Mouse (Mus musculus) heart, embryonic 10.5 days (tissue): ENCODE measurements at regions not wholly inside any gene's neighbourhood (a gene's known extent, or its start where the extent isn't known, plus 50 kb on each side); places are given as distances from the start of the nearest gene placed in this dataset.
A peak's percentile ranks its signal among the peaks of the same experiment; 100 is the strongest.

Source experiments
- DNase-seq: peaks from one replicate; pipeline ENCODE4 v3.0.0-alpha.2; 2017; ENCODE audit warnings: low spot score
- H3K27ac ChIP-seq: fragments of 300-500 bp; sonication (generic); 2 replicates; pipeline ENCODE4 v1.5.1; 2016; ENCODE audit warnings: mild to moderate bottlenecking
- H3K27me3 ChIP-seq: fragments of 300-500 bp; sonication (generic); 2 replicates; pipeline ENCODE4 v1.6.1; 2016; ENCODE audit warnings: mild to moderate bottlenecking; ENCODE audit not compliant: poor library complexity, insufficient read depth, severe bottlenecking
- H3K36me3 ChIP-seq: fragments of 300-500 bp; sonication (generic); 2 replicates; pipeline ENCODE4 v1.6.1; 2016; ENCODE audit warnings: mild to moderate bottlenecking, moderate library complexity
- H3K4me1 ChIP-seq: fragments of 300-500 bp; sonication (generic); 2 replicates; pipeline ENCODE4 v1.6.1; 2016; ENCODE audit warnings: mild to moderate bottlenecking
- H3K4me3 ChIP-seq: fragments of 300-500 bp; sonication (generic); 2 replicates; pipeline ENCODE4 v1.5.1; 2016; ENCODE audit warnings: mild to moderate bottlenecking, moderate library complexity
- H3K9me3 ChIP-seq: fragments of 300-500 bp; sonication (generic); 2 replicates; pipeline ENCODE4 v1.6.1; 2016; ENCODE audit warnings: mild to moderate bottlenecking, moderate library complexity
- WGBS: fragments of 180-500 bp; shearing (Covaris S2); methylation state at CpG from one replicate; pipeline ENCODE4 v1.1.7; 2016; 5-methylcytosine and 5-hydroxymethylcytosine counted together

GRCm38 (mm10) chr3:149786096-149786495, 795.7 kb upstream of the Adgrl2 start:
- DNase-seq = no peak
- 85% methylated on average over 2 of the region's 2 CpGs for WGBS
- Histone ChIP-seq H3K27me3 (no peaks in the 10 kb centered on the region), H3K4me3 (no peak overlapping the region), H3K9me3 (no peaks in the 10 kb centered on the region), H3K4me1 (no peaks in the 10 kb centered on the region), H3K36me3 (no peaks in the 10 kb centered on the region), H3K27ac (no peak overlapping the region)

- Histone ChIP-seq H3K27me3 (no peaks in the 10 kb centered on the region), H3K4me3 (no peak overlapping the region), H3K27ac (no peak overlapping the region), H3K9me3 (no peaks in the 10 kb centered on the region), H3K4me1 (no peaks in the 10 kb centered on the region), H3K36me3 (no peaks in the 10 kb centered on the region)
- WGBS = 71% methylated on average over 2 of the region's 2 CpGs
- DNase-seq = no peak
These were observed 793.7 kb upstream of the Adgrl2 start for GRCm38 (mm10) chr3:149783903-149784608.

GRCm38 (mm10) chr3:149767847-149768421, 777.6 kb upstream of the Adgrl2 start:
- Histone ChIP-seq H3K4me1 (no peaks in the 10 kb centered on the region), H3K9me3 (no peaks in the 10 kb centered on the region), H3K36me3 (no peaks in the 10 kb centered on the region), H3K4me3 (no peak overlapping the region), H3K27ac (no peak overlapping the region), H3K27me3 (no peaks in the 10 kb centered on the region)
- no peak for DNase-seq
- 84% methylated on average over 2 of the region's 2 CpGs for WGBS

- no peak overlapping the region for H3K4me3 ChIP-seq
- DNase-seq = no peak
- WGBS = 90% methylated on average over 2 of the region's 2 CpGs
- H3K27ac ChIP-seq = no peak overlapping the region
- H3K36me3 ChIP-seq = no peaks in the 10 kb centered on the region
- no peaks in the 10 kb centered on the region for H3K9me3 ChIP-seq
- H3K4me1 ChIP-seq = no peaks in the 10 kb centered on the region
- no peaks in the 10 kb centered on the region for H3K27me3 ChIP-seq
These were observed 770.9 kb upstream of the Adgrl2 start for GRCm38 (mm10) chr3:149761245-149761644.

- 76% methylated on average over 6 of the region's 6 CpGs for WGBS
- H3K27me3 ChIP-seq = no peaks in the 10 kb centered on the region
- no peaks in the 10 kb centered on the region for H3K9me3 ChIP-seq
- H3K36me3 ChIP-seq = no peaks in the 10 kb centered on the region
- H3K27ac ChIP-seq = no peak overlapping the region
- no peak for DNase-seq
- H3K4me1 ChIP-seq = no peaks in the 10 kb centered on the region
- H3K4me3 ChIP-seq = no peak overlapping the region
These were observed 767.7 kb upstream of the Adgrl2 start for GRCm38 (mm10) chr3:149757910-149758592.

- WGBS = 72% methylated on average over 3 of the region's 3 CpGs
- H3K4me1 ChIP-seq = peaks cover 7% of the 10 kb centered on the region
These were observed 745.7 kb upstream of the Adgrl2 start for GRCm38 (mm10) chr3:149736069-149736468.

GRCm38 (mm10) chr3:149726212-149726611, 735.9 kb upstream of the Adgrl2 start:
- Histone ChIP-seq H3K36me3 (no peaks in the 10 kb centered on the region), H3K4me3 (no peak overlapping the region), H3K4me1 (peaks cover 23% of the 10 kb centered on the region), H3K27me3 (no peaks in the 10 kb centered on the region), H3K9me3 (no peaks in the 10 kb centered on the region), H3K27ac (peak overlapping the region; percentile 25; the same call in 1 of the 2 replicates)
- DNase-seq = no peak
- 62% methylated on average over 4 of the region's 4 CpGs for WGBS

More at GRCm38 (mm10) chr3:149736069-149736468, 745.7 kb upstream of the Adgrl2 start:
- Histone ChIP-seq H3K27me3 (no peaks in the 10 kb centered on the region), H3K9me3 (no peaks in the 10 kb centered on the region), H3K36me3 (no peaks in the 10 kb centered on the region), H3K27ac (no peak overlapping the region), H3K4me3 (no peak overlapping the region)
- no peak for DNase-seq

GRCm38 (mm10) chr3:149724879-149725278, 734.5 kb upstream of the Adgrl2 start:
- no peak for DNase-seq
- 84% methylated on average over 3 of the region's 3 CpGs for WGBS
- Histone ChIP-seq H3K27ac (no peak overlapping the region), H3K36me3 (no peaks in the 10 kb centered on the region), H3K4me3 (no peak overlapping the region), H3K27me3 (no peaks in the 10 kb centered on the region), H3K4me1 (peaks cover 34% of the 10 kb centered on the region), H3K9me3 (no peaks in the 10 kb centered on the region)

GRCm38 (mm10) chr3:149721832-149722231, 731.5 kb upstream of the Adgrl2 start:
- Histone ChIP-seq H3K27ac (peak overlapping the region; percentile 67), H3K27me3 (no peaks in the 10 kb centered on the region), H3K4me3 (0 out of 2 replicates have a peak overlapping the region, but pooled peaks have one; percentile 24), H3K36me3 (no peaks in the 10 kb centered on the region), H3K4me1 (peaks cover 34% of the 10 kb centered on the region), H3K9me3 (no peaks in the 10 kb centered on the region)
- WGBS = 16% methylated on average over 4 of the region's 4 CpGs
- DNase-seq = peak; percentile 76

GRCm38 (mm10) chr3:149720306-149720705, 730.0 kb upstream of the Adgrl2 start:
- Histone ChIP-seq H3K4me1 (peaks cover 26% of the 10 kb centered on the region), H3K36me3 (no peaks in the 10 kb centered on the region), H3K27ac (peak overlapping the region; percentile 23; the same call in 1 of the 2 replicates), H3K27me3 (no peaks in the 10 kb centered on the region), H3K4me3 (no peak overlapping the region), H3K9me3 (no peaks in the 10 kb centered on the region)
- WGBS = 37% methylated on average over 6 of the region's 6 CpGs
- DNase-seq = no peak

GRCm38 (mm10) chr3:149705724-149706123, 715.4 kb upstream of the Adgrl2 start:
- Histone ChIP-seq H3K27ac (no peak overlapping the region), H3K4me1 (no peaks in the 10 kb centered on the region), H3K27me3 (no peaks in the 10 kb centered on the region), H3K9me3 (no peaks in the 10 kb centered on the region), H3K4me3 (no peak overlapping the region), H3K36me3 (no peaks in the 10 kb centered on the region)
- WGBS = 87% methylated on average over 10 of the region's 10 CpGs
- no peak for DNase-seq

GRCm38 (mm10) chr3:149705322-149705721, 715.0 kb upstream of the Adgrl2 start:
- no peaks in the 10 kb centered on the region for H3K36me3 ChIP-seq
- no peak overlapping the region for H3K27ac ChIP-seq
- DNase-seq = no peak
- 87% methylated on average over 12 of the region's 12 CpGs for WGBS
- H3K4me1 ChIP-seq = no peaks in the 10 kb centered on the region
- no peak overlapping the region for H3K4me3 ChIP-seq
- H3K27me3 ChIP-seq = no peaks in the 10 kb centered on the region
- H3K9me3 ChIP-seq = no peaks in the 10 kb centered on the region

- H3K27me3 ChIP-seq = no peaks in the 10 kb centered on the region
- no peak for DNase-seq
- no peaks in the 10 kb centered on the region for H3K9me3 ChIP-seq
- no peaks in the 10 kb centered on the region for H3K36me3 ChIP-seq
- no peaks in the 10 kb centered on the region for H3K4me1 ChIP-seq
- 81% methylated on average over 4 of the region's 4 CpGs for WGBS
- no peak overlapping the region for H3K27ac ChIP-seq
- H3K4me3 ChIP-seq = no peak overlapping the region
These were observed 714.1 kb upstream of the Adgrl2 start for GRCm38 (mm10) chr3:149704478-149704877.
